Mouse (Mus musculus) right cerebral cortex, postnatal 4 days (tissue): ENCODE results near the gene Gm10591.
"Not testable (repeated sequence)": the region's sequence is repeated elsewhere in the genome, so short reads cannot be mapped to it uniquely, and the experiment has no call there.

Experiments
- DNase-seq: peaks from one replicate; pipeline ENCODE4 v3.0.0-alpha.2; 2022

Gm10591 gene

GRCm38 (mm10) chr4:42611895-42612294 lies at the start of gene Gm10591:
Gene Gm10591, plus strand, starts transcription at chr4:42612195.
- DNase-seq, result not testable (repeated sequence)

DNA sequence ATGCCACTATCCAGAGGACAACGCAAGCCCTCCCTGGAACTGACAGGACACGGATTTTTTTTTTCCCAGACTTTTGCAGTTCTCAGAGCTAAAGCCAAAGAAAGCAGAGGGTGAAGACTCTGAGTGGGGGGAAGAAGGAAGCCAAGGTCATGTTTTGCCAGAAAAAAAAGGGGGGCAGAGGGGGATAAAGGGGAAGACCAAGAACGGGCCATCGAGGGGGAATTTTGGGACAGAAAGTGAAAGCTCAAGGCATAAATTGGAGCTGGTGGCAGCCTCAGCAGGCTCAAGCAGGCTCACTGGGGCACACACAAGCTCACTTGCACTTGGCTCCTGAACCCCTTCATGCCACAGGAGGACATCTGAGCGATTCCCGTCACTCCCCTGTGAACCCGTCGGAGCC lies 17.4 kb downstream of the Gm10591 start, which contains the start of gene Gm2564:
Gene Gm2564 (plus strand): TSS at position 301 of the 400 bp plus-strand sequence.
- not testable (repeated sequence) for DNase-seq

- not testable (repeated sequence) for DNase-seq
Measured at GRCm38 (mm10) chr4:42654951-42655350, 43.0 kb downstream of the Gm10591 start, which contains the start of gene Ccl27b. Gene Ccl27b, plus strand, starts transcription at chr4:42655251.

DNA sequence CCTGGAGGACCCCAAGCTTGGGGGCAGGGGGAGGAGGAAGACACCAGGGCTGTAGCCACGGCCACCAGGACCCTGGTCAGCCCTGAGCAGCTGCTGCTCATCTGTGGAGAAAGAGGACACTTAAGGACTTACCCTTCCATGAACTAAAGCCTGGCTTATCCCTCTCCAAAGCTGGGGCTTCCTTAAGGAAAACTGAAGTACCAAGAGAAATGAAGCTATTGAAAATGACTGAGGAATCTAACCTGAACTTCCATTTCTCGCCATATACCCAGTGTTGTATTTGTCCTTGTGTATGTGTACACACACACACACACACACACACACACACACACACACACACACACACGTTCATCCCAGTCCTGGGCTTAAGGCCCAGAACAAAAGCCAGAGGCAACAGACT lies 49.8 kb downstream of the Gm10591 start, which contains the start of gene Il11ra2:
Gene Il11ra2 (minus strand): TSS at position 101 of the 400 bp plus-strand sequence.
- DNase-seq, result not testable (repeated sequence)
